Mouse (Mus musculus) E14TG2a.4 (cell line): Measurements from ENCODE around the gene Satb1.
A peak's percentile ranks its signal among the peaks of the same experiment; 100 is the strongest.

ENCODE experiments used
- H3K27me3 ChIP-seq: 2 replicates; pipeline ENCODE4 v1.6.1; 2014; ENCODE audit warnings: low read length, control low read depth; ENCODE audit not compliant: insufficient read depth
- H3K36me3 ChIP-seq: 2 replicates; pipeline ENCODE4 v1.6.1; 2014; ENCODE audit warnings: low read length, control low read depth; ENCODE audit not compliant: insufficient read depth
- H3K4me1 ChIP-seq: replicated peaks from 2 replicates; pipeline ENCODE4 v1.6.1; 2014; ENCODE audit warnings: low read depth, low read length, control low read depth
- H3K4me3 ChIP-seq: replicated peaks from 2 replicates; pipeline ENCODE4 v1.5.1; 2014; ENCODE audit warnings: mild to moderate bottlenecking, low read length
- H3K9me3 ChIP-seq: 2 replicates; pipeline ENCODE4 v1.6.1; 2014; ENCODE audit warnings: low read length, control low read depth
- CTCF ChIP-seq: conservative IDR thresholded peaks from 2 replicates; pipeline ENCODE4 v1.5.1; 2014; ENCODE audit warnings: low read length
- NANOG ChIP-seq: IDR thresholded peaks from 2 replicates; pipeline ENCODE4 v1.6.1; 2014; ENCODE audit warnings: borderline replicate concordance, low read length, mixed read lengths
- POU5F1 ChIP-seq: IDR thresholded peaks from 2 replicates; pipeline ENCODE4 v1.6.1; 2014; ENCODE audit warnings: low read length, borderline replicate concordance

Satb1 gene

GRCm38 (mm10) chr17:51831702-51832420 is 1.2 kb downstream of the Satb1 start:
- peaks cover 50% of the 10 kb centered on the region for H3K27me3 ChIP-seq
- H3K36me3 ChIP-seq: no peaks in the 10 kb centered on the region
- H3K4me3 ChIP-seq: peak overlapping the region; percentile 83
- TF ChIP-seq POU5F1: no peak
- TF ChIP-seq CTCF: no peak
- no peak for TF ChIP-seq NANOG
- peaks cover 49% of the 10 kb centered on the region for H3K4me1 ChIP-seq
- no peaks in the 10 kb centered on the region for H3K9me3 ChIP-seq

- TF ChIP-seq POU5F1: no peak
- TF ChIP-seq CTCF: no peak
- TF ChIP-seq NANOG: no peak
- peaks cover 54% of the 10 kb centered on the region for H3K27me3 ChIP-seq
- no peaks in the 10 kb centered on the region for H3K9me3 ChIP-seq
- H3K36me3 ChIP-seq: no peaks in the 10 kb centered on the region
- H3K4me1 ChIP-seq: peaks cover 48% of the 10 kb centered on the region
- H3K4me3 ChIP-seq: peak overlapping the region; percentile 83
These were observed 1.9 kb downstream of the Satb1 start for GRCm38 (mm10) chr17:51831121-51831701.

GRCm38 (mm10) chr17:51829436-51829835 is 3.7 kb downstream of the Satb1 start:
- Histone ChIP-seq H3K4me1 (peaks cover 32% of the 10 kb centered on the region), H3K27me3 (peaks cover 45% of the 10 kb centered on the region), H3K4me3 (no peak overlapping the region), H3K9me3 (no peaks in the 10 kb centered on the region), H3K36me3 (no peaks in the 10 kb centered on the region)
- TF ChIP-seq CTCF (no peak), POU5F1 (no peak), NANOG (no peak)

GRCm38 (mm10) chr17:51827922-51828410 is 5.1 kb downstream of the Satb1 start:
- Histone ChIP-seq H3K4me3 (no peak overlapping the region), H3K9me3 (no peaks in the 10 kb centered on the region), H3K36me3 (no peaks in the 10 kb centered on the region), H3K27me3 (peaks cover 32% of the 10 kb centered on the region), H3K4me1 (peaks cover 19% of the 10 kb centered on the region)
- TF ChIP-seq CTCF (no peak), NANOG (no peak), POU5F1 (no peak)

- TF ChIP-seq POU5F1 (no peak), CTCF (no peak), NANOG (no peak)
- H3K4me1 ChIP-seq: peaks cover 12% of the 10 kb centered on the region
- no peaks in the 10 kb centered on the region for H3K9me3 ChIP-seq
- peaks cover 24% of the 10 kb centered on the region for H3K27me3 ChIP-seq
- H3K36me3 ChIP-seq: no peaks in the 10 kb centered on the region
- no peak overlapping the region for H3K4me3 ChIP-seq
These were observed 6.6 kb downstream of the Satb1 start for GRCm38 (mm10) chr17:51826461-51826860.

- peaks cover 23% of the 10 kb centered on the region for H3K27me3 ChIP-seq
- TF ChIP-seq NANOG (no peak), POU5F1 (no peak), CTCF (no peak)
- H3K9me3 ChIP-seq: no peaks in the 10 kb centered on the region
- H3K36me3 ChIP-seq: no peaks in the 10 kb centered on the region
- peaks cover 23% of the 10 kb centered on the region for H3K4me1 ChIP-seq
- no peak overlapping the region for H3K4me3 ChIP-seq
These were observed 18.8 kb downstream of the Satb1 start for GRCm38 (mm10) chr17:51814301-51814700.

- peak overlapping the region; percentile 85 for H3K4me3 ChIP-seq
- peaks cover 27% of the 10 kb centered on the region for H3K4me1 ChIP-seq
- TF ChIP-seq POU5F1: no peak
- TF ChIP-seq CTCF: no peak
- peaks cover 23% of the 10 kb centered on the region for H3K27me3 ChIP-seq
- no peaks in the 10 kb centered on the region for H3K9me3 ChIP-seq
- no peaks in the 10 kb centered on the region for H3K36me3 ChIP-seq
These were observed 19.3 kb downstream of the Satb1 start for GRCm38 (mm10) chr17:51813784-51814120.

- no peaks in the 10 kb centered on the region for H3K36me3 ChIP-seq
- TF ChIP-seq CTCF (no peak), NANOG (no peak), POU5F1 (no peak)
- H3K4me3 ChIP-seq: peak overlapping the region; percentile 85
- H3K4me1 ChIP-seq: peaks cover 28% of the 10 kb centered on the region
- peaks cover 23% of the 10 kb centered on the region for H3K27me3 ChIP-seq
- H3K9me3 ChIP-seq: no peaks in the 10 kb centered on the region
These were observed 19.9 kb downstream of the Satb1 start for GRCm38 (mm10) chr17:51812942-51813783.
